Mouse (Mus musculus) megakaryocyte progenitor cell, adult 5-6 weeks (primary cell): ENCODE measurements at regions not wholly inside any gene's neighbourhood (a gene's known extent, or its start where the extent isn't known, plus 50 kb on each side); places are given as distances from the start of the nearest gene placed in this dataset.

ENCODE experiments used
- ATAC-seq: replicated peaks from 2 replicates; pipeline ENCODE4 v1.8.0; 2016; ENCODE audit warnings: mild to moderate bottlenecking, moderate TSS enrichment, inconsistent platforms; ENCODE audit not compliant: poor library complexity

GRCm38 (mm10) chr8:89229144-89229543 is 185.2 kb upstream of the Sall1 start:
- ATAC-seq, result no peak

DNA sequence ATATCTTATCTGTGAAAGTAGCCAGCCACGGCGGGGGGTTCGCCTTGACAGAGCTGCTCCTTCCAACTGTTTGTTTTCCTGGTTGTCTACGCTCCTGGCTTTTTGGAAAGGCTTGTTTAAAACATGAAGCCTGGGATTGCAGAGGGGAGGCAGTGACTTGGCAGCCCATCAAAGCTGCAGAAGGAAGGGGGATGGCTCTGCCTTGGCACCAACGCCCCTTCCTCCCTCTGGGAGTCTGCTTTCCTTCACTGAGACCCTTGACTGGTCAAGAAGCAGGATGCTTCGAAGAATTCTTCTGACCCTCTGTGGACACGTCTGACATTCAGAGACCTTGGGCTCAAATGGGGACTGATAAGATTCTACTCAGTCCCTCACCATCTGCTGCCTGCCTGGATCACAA is 176.9 kb upstream of the Sall1 start:
- no peak for ATAC-seq

GRCm38 (mm10) chr8:89220381-89220780 is 176.4 kb upstream of the Sall1 start:
- ATAC-seq, result no peak

DNA sequence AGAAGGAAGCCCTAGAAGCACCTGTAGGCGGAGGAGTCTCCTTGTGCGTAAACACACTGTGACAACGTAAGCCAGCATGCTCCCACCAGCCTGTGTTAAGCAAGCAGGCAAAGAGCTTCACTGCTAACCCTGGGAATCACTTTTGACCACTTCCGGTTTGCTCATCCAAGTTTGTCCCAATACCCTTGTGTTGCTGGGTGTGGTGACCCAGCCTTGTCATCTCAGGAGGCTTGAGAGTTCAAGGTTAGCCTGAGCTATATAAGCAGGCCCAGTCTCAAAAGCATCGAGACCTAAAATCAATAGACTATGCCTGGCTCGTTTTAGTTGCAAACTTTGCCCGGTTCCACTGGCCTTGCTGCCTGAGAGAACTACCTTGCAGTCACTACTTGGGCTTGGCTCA is 175.2 kb upstream of the Sall1 start:
- ATAC-seq, result no peak

DNA sequence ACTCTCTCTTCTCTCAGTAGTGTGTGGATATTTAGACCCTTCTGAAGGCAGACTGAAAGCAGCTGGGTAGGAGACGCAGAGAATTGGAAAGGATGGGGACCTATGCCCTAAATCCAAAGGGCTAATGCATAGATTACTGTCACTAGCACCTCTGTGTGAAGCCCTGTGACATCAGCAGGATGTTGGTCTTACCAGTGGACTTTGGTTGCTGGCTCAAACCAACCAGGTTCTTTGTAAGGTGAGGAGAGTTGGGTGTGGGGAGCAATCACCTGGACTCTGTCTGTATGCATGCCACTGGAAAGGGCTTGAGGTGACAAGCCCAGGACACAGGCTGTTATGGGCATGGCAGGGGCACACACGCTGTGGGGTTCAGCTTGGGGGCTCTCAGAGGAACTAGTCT is 173.7 kb upstream of the Sall1 start:
- no peak for ATAC-seq

- no peak for ATAC-seq
Observed at GRCm38 (mm10) chr8:89211931-89212330, 168.0 kb upstream of the Sall1 start.

GRCm38 (mm10) chr8:89210684-89211083 is 166.7 kb upstream of the Sall1 start:
- no peak for ATAC-seq

GRCm38 (mm10) chr8:89207891-89208290 is 163.9 kb upstream of the Sall1 start:
- ATAC-seq, result no peak

- no peak for ATAC-seq
Observed at GRCm38 (mm10) chr8:89202484-89203096, 158.6 kb upstream of the Sall1 start.

DNA sequence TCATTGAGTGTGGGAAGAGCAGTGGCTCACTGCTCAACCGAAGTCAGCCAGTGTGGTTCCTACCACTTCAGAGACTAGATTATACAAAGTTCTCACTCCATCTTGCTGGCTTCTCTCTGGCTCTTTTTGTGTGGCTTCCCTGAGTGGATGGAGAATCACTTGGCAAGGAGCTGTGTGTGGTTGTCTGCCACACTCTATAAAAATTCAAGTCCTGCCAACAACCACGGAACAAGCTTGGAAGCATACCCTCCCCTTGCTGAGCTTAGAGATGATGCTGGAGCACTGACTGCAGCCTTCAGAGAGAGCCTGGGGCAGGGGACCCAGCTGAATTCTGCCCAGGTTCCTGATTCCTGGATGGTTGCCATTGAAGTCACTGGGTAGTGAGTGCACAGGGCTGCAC is 156.3 kb upstream of the Sall1 start:
- ATAC-seq, result no peak

DNA sequence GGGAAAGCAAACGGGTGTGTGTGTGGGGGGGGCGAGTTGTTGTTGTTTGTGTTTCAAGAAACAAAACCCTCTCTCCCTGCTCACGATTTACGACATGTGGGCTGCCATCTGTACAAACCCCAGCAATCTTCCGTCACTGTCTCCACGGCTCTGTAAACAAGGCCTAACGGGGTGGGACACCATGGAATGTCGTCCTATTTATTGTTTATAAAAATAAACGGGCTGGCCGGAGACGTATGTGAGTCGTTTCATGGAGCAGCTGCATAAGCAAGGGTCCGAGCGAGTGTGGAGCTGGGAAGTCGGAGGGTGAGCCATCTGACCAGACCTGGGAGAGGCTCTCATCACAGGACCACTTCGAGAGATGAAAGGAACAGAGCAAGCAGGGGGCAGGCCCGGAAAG is 141.4 kb upstream of the Sall1 start:
- no peak for ATAC-seq

- no peak for ATAC-seq
Observed at GRCm38 (mm10) chr8:89175631-89176030, 131.7 kb upstream of the Sall1 start.

DNA sequence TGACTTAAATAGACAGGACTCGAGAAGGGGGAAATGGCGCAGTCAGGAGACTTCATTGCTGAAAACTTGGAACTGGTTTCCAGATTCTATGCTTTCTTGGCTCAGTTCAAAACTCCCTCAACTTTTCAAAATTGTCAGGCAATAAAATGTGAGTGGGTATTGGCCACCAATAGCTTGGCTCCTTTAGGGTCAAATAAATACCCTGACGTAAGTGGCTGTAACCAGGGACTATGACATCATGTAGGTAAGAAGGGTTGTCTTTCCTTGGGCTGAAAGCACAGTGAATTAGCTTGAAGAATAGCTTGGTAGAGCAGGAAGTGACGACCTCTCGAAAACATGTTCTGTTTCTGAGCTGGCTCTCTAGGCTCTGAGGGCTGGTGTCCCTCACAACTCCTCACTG is 127.6 kb upstream of the Sall1 start:
- ATAC-seq, result no peak

- ATAC-seq, result no peak
Observed at GRCm38 (mm10) chr8:89169484-89169883, 125.5 kb upstream of the Sall1 start.

- ATAC-seq, result no peak
Observed at GRCm38 (mm10) chr8:89167026-89167425, 123.1 kb upstream of the Sall1 start.

- ATAC-seq, result no peak
Observed at GRCm38 (mm10) chr8:89156909-89157308, 112.9 kb upstream of the Sall1 start.

DNA sequence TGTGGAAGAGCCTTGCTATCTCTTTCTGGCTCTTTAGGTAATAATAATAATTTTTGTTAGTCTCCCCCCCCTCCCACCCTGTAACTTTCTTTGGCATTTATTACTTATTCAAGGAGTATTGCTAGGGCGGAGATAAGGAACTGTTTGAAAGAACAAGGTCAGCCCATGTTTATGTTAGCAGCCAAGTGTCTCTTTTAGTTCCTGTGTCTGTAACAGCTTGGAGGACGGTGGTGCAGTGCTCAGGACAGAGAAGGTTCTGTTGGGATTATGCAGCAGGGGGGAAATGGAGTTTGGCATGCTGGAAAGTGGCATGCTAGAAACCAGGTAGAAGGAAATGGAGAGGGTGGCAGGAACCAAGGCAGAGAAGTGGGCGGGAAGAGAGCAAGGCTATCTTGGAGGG is 109.6 kb upstream of the Sall1 start:
- no peak for ATAC-seq

GRCm38 (mm10) chr8:89152867-89153595 is 109.1 kb upstream of the Sall1 start:
- ATAC-seq, result no peak

GRCm38 (mm10) chr8:89152331-89152730 is 108.4 kb upstream of the Sall1 start:
- no peak for ATAC-seq

- no peak for ATAC-seq
Observed at GRCm38 (mm10) chr8:89150952-89151351, 107.0 kb upstream of the Sall1 start.

- no peak for ATAC-seq
Observed at GRCm38 (mm10) chr8:89141529-89142235, 97.7 kb upstream of the Sall1 start.

DNA sequence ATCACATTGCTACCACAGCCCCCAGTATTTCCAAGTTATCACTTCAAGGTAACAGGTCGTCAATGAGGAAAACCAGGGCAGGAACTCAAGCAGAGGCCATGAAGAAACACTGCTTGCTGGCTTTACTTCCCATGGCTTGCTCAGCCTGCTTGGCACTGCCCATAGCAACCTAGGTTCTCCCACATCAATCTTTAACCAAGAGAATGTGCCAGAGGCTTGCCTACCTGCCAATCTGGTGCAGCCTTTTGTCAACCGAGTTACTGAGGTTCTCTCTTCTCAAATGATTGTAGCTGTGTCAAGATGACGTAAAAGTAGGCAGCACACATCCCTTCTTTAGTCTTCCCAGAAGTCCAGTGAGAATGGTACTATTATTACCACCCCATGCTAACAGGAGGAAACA is 95.9 kb upstream of the Sall1 start:
- ATAC-seq, result no peak
